Mouse (Mus musculus): ENCODE data around the gene Stard3. TPM values are rescaled to one million over a fixed set of nuclear protein-coding genes. Genes with fewer than 3 reads are reported as not detected.

The Stard3 gene
- polyA plus RNA-seq, 1 experiment: 25.8 TPM

DNA sequence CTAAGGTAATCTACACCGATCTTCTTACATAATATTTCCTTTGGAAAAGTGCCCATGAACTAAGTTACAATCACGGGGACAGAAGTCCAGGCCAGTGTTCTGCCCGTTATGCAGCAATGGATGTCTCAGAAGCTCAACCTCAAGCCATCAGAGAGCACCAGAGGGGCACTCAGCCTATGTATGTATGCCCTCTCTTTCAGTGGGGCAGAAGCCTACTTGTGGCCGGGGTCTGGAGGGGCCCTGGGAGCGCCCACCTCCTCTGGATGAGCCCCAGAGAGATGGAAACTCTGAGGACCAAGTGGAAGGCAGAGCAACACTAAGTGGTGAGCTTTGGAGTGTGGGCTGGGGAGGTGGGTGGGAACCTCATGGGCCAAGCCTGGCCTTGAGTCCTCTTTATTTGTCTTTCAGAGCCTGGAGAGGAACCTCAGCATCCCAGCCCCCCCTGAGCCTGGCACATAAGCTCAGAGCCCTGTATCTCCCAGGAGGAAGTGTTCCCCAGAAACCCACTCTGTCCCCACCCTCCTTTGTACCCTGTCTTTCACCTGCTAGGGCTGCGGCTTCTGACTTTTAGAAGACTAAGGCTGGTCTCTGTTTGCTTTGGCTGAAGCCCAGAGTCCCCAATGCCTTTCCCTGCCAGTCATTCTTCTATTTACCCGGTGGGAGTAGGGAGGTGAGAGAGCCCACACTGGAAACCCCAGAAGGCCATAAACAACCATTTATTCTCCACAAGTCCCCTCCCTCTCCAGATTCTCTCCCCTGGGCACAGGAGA lies 1.4 kb upstream of the Stard3 start:
- H3K79me2 ChIP-seq (ENCODE audit: control insufficient read depth, insufficient read depth): peaks cover 25% of the 10 kb centered on the region
- peak overlapping the region; percentile 87 for H3K4me2 ChIP-seq (ENCODE audit: low read depth)
- H3ac ChIP-seq (ENCODE audit: control insufficient read depth, insufficient read length): no peak overlapping the region
- H3K4me3 ChIP-seq: peak overlapping the region; percentile 68
- no peaks in the 10 kb centered on the region for H3K36me3 ChIP-seq (ENCODE audit: control insufficient read depth, insufficient read depth)
- TF ChIP-seq POLR2AphosphoS2 (IDR thresholded peaks at IDR 0.05; ENCODE audit: insufficient read length, low read depth): no peak
- no peak for TF ChIP-seq TCF3 (IDR thresholded peaks at IDR 0.05; ENCODE audit: insufficient read length, low read depth)
- TF ChIP-seq TCF12 (IDR thresholded peaks at IDR 0.05; ENCODE audit: insufficient read depth, poor library complexity, severe bottlenecking): no peak
- no peak for TF ChIP-seq MAX (IDR thresholded peaks at IDR 0.05; ENCODE audit: low read depth)
- TF ChIP-seq SRF (IDR thresholded peaks at IDR 0.05; ENCODE audit: control insufficient read depth, insufficient read length, low read depth): no peak
- peaks cover 13% of the 10 kb centered on the region for H3K27me3 ChIP-seq (ENCODE audit: control insufficient read depth, insufficient read depth, insufficient read length)

DNA sequence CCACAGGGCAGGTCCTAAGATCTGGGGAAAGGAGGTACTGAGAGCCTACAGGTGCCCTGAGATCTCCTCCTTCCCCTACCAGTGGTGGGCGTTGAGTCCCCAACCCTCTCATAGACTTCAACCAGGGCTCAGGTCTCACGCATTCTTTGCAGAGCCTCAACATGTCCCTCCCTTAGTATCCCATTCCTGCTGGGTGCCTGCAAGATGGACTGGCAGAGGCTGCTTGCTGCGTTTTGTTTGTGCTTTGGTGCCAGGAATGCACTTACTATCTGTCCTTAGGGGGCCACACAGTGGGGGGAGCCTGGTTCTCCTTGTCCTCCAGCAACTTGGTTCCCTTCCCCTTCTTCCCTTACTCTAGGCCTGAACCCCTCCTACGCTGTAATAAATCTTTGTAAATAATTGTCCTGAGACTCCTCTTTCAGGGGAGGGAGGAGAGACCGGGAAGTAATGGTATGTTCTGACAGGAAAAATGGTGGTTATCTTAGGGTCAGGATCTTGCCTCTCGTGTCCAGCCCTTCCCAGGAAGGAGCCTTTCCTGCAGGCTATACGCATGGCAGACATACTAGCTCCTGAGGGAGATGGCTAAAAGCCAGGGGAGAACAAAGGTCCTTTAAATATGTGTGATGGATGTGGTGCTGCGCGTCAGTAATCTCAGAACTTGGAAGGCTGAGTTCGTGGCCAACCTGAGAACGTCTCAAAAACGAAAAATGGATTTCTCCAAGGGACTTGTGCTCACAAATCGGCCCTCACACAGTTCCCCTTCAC lies 590 bp upstream of the Stard3 start:
- peak overlapping the region; percentile 87 for H3K4me2 ChIP-seq (ENCODE audit: low read depth)
- H3K36me3 ChIP-seq (ENCODE audit: control insufficient read depth, insufficient read depth): no peaks in the 10 kb centered on the region
- peaks cover 28% of the 10 kb centered on the region for H3K79me2 ChIP-seq (ENCODE audit: control insufficient read depth, insufficient read depth)
- no peak for TF ChIP-seq E2F4 (IDR thresholded peaks at IDR 0.05; ENCODE audit: insufficient read depth)
- TF ChIP-seq MYOD1 (IDR thresholded peaks at IDR 0.05; ENCODE audit: control insufficient read depth in 1 of 3, insufficient read length in 2 of 3, low read depth in 2 of 3): no peak
- no peak for TF ChIP-seq MAX (IDR thresholded peaks at IDR 0.05; ENCODE audit: low read depth)
- H3ac ChIP-seq (ENCODE audit: control insufficient read depth, insufficient read length): peak overlapping the region; percentile 76
- H3K27me3 ChIP-seq (ENCODE audit: control insufficient read depth, insufficient read depth, insufficient read length): peaks cover 5% of the 10 kb centered on the region
- H3K4me3 ChIP-seq: peak overlapping the region; percentile 68

DNA sequence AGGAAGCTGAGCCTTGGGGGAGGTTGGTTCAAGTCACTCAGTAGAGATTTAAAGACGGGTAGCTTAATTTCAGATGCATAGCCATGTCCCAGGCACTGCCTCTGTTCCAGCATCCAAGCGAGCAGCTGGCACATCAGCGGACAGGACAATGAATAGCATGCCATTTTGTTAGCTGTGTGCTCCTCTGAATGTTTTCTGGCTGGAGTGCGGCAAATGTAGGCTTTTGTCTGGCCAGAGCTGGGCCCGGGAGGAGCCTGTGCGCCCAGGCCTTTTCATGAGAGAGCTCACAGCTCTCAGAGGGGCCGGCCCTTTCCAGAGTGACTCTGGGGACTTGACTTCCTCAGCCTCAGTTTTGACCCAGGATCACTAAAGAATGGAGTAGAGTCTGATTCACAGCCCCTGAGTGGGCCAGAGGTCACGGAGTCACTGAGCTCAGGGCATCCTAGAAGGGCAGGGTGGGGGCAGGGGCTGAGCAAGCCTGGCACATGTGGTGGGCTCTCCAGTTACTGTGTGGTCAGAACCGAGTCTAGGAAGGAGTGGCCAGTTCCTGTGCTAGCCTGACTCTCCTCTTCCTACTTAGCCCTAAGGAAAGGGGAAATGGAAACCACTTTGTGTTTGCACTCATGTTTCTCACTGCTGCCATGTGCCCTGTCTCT lies 2.8 kb downstream of the Stard3 start:
- H3ac ChIP-seq (ENCODE audit: control insufficient read depth, insufficient read length): no peak overlapping the region
- H3K79me2 ChIP-seq (ENCODE audit: control insufficient read depth, insufficient read depth): peaks cover 32% of the 10 kb centered on the region
- no peak overlapping the region for H3K4me3 ChIP-seq
- no peaks in the 10 kb centered on the region for H3K36me3 ChIP-seq (ENCODE audit: control insufficient read depth, insufficient read depth)
- peak overlapping the region; percentile 61 for H3K4me2 ChIP-seq (ENCODE audit: low read depth)
- no peaks in the 10 kb centered on the region for H3K27me3 ChIP-seq (ENCODE audit: control insufficient read depth, insufficient read depth, insufficient read length)
- TF ChIP-seq MYOG (IDR thresholded peaks at IDR 0.05; ENCODE audit: control insufficient read depth in 1 of 3, insufficient read depth in 1 of 3, insufficient read length in 2 of 3, low read depth in 2 of 3) (peak in 1 of 3 experiments; percentile 8), MYOD1 (IDR thresholded peaks at IDR 0.05; ENCODE audit: control insufficient read depth in 1 of 3, insufficient read length in 2 of 3, low read depth in 2 of 3) (peak in 1 of 3 experiments; percentile 44), SRF (IDR thresholded peaks at IDR 0.05; ENCODE audit: control insufficient read depth, insufficient read length, low read depth) (no peak)

DNA sequence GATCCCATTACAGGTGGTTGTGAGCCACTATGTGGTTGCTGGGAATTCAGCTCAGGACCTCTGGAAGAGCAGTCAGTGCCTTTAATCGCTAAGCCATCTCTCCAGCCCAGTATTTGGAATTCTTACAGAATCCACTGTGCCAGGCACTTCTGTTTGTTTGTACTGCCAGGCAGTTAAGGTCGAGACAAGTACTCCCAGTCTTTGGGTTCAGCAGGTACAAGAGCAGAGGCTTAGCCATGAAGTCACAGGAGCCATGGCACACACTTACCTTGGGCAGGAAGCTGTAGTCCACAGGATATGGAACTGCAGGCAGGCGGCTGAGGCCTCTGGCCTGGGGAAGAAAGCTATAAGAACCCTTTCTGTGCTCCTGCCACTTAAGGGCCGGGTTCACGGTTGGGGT lies 5.6 kb downstream of the Stard3 start:
- Histone ChIP-seq H3K4me2 (ENCODE audit: low read depth) (no peak overlapping the region), H3K27me3 (ENCODE audit: control insufficient read depth, insufficient read depth, insufficient read length) (no peaks in the 10 kb centered on the region), H3K4me3 (no peak overlapping the region), H3ac (ENCODE audit: control insufficient read depth, insufficient read length) (no peak overlapping the region), H3K79me2 (ENCODE audit: control insufficient read depth, insufficient read depth) (peaks cover 30% of the 10 kb centered on the region), H3K36me3 (ENCODE audit: control insufficient read depth, insufficient read depth) (no peaks in the 10 kb centered on the region)
- TF ChIP-seq MYOD1 (IDR thresholded peaks at IDR 0.05; ENCODE audit: control insufficient read depth in 1 of 3, insufficient read length in 2 of 3, low read depth in 2 of 3) (no peak), REST (IDR thresholded peaks at IDR 0.05; ENCODE audit: insufficient read depth, insufficient read length) (no peak), MYOG (IDR thresholded peaks at IDR 0.05; ENCODE audit: control insufficient read depth in 1 of 3, insufficient read depth in 1 of 3, insufficient read length in 2 of 3, low read depth in 2 of 3) (no peak), USF1 (IDR thresholded peaks at IDR 0.05; ENCODE audit: low read depth) (no peak), E2F4 (IDR thresholded peaks at IDR 0.05; ENCODE audit: insufficient read depth) (no peak), TCF3 (IDR thresholded peaks at IDR 0.05; ENCODE audit: insufficient read length, low read depth) (no peak), POLR2A (IDR thresholded peaks at IDR 0.05; ENCODE audit: insufficient read length, low read depth) (no peak), MAX (IDR thresholded peaks at IDR 0.05; ENCODE audit: low read depth) (no peak), POLR2AphosphoS2 (IDR thresholded peaks at IDR 0.05; ENCODE audit: insufficient read length, low read depth) (no peak), CEBPB (IDR thresholded peaks at IDR 0.05; ENCODE audit: insufficient read depth, poor library complexity, severe bottlenecking) (no peak), SRF (IDR thresholded peaks at IDR 0.05; ENCODE audit: control insufficient read depth, insufficient read length, low read depth) (no peak), TCF12 (IDR thresholded peaks at IDR 0.05; ENCODE audit: insufficient read depth, poor library complexity, severe bottlenecking) (no peak)

DNA sequence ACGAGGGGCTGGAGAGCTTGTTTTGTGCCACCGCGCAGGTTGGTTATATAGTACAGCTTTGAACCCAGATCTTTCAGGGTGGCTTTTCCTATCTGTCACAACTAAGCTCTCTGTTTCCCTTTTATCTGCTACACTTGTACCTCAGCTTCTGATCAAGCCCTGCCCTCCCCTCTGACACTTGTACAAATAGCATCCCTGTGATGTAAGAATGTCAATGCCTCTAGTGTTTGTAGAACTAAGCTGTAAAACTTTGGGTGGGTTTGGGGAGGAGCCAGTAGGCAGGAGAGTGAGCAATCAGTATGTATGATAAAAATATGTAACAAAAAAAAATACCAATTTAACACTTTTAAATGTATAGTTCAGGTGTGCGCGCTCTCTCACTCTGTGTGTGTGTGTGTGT lies 6.2 kb downstream of the Stard3 start:
- H3K36me3 ChIP-seq (ENCODE audit: control insufficient read depth, insufficient read depth): no peaks in the 10 kb centered on the region
- no peak overlapping the region for H3K4me2 ChIP-seq (ENCODE audit: low read depth)
- H3K4me3 ChIP-seq: no peak overlapping the region
- TF ChIP-seq REST (IDR thresholded peaks at IDR 0.05; ENCODE audit: insufficient read depth, insufficient read length): no peak
- TF ChIP-seq SRF (IDR thresholded peaks at IDR 0.05; ENCODE audit: control insufficient read depth, insufficient read length, low read depth): no peak
- no peak for TF ChIP-seq POLR2A (IDR thresholded peaks at IDR 0.05; ENCODE audit: insufficient read length, low read depth)
- no peak for TF ChIP-seq USF1 (IDR thresholded peaks at IDR 0.05; ENCODE audit: low read depth)
- TF ChIP-seq TCF3 (IDR thresholded peaks at IDR 0.05; ENCODE audit: insufficient read length, low read depth): no peak
- no peak for TF ChIP-seq POLR2AphosphoS2 (IDR thresholded peaks at IDR 0.05; ENCODE audit: insufficient read length, low read depth)
- no peak for TF ChIP-seq MAX (IDR thresholded peaks at IDR 0.05; ENCODE audit: low read depth)
- TF ChIP-seq CEBPB (IDR thresholded peaks at IDR 0.05; ENCODE audit: insufficient read depth, poor library complexity, severe bottlenecking): no peak
- no peak for TF ChIP-seq TCF12 (IDR thresholded peaks at IDR 0.05; ENCODE audit: insufficient read depth, poor library complexity, severe bottlenecking)
- no peak for TF ChIP-seq MYOD1 (IDR thresholded peaks at IDR 0.05; ENCODE audit: control insufficient read depth in 1 of 3, insufficient read length in 2 of 3, low read depth in 2 of 3)
- no peak for TF ChIP-seq MYOG (IDR thresholded peaks at IDR 0.05; ENCODE audit: control insufficient read depth in 1 of 3, insufficient read depth in 1 of 3, insufficient read length in 2 of 3, low read depth in 2 of 3)
- no peak for TF ChIP-seq E2F4 (IDR thresholded peaks at IDR 0.05; ENCODE audit: insufficient read depth)
- peaks cover 24% of the 10 kb centered on the region for H3K79me2 ChIP-seq (ENCODE audit: control insufficient read depth, insufficient read depth)
- no peaks in the 10 kb centered on the region for H3K27me3 ChIP-seq (ENCODE audit: control insufficient read depth, insufficient read depth, insufficient read length)
- H3ac ChIP-seq (ENCODE audit: control insufficient read depth, insufficient read length): no peak overlapping the region
